Mouse (Mus musculus): ENCODE data around the gene Zdhhc21. TPM values are rescaled to one million over a fixed set of nuclear protein-coding genes. Genes with fewer than 3 reads are reported as not detected.

Gene Zdhhc21
- total and polyA plus RNA-seq, 2 experiments from 2014 or later, result 13.4 to 41.3 TPM

- Histone ChIP-seq H3K9me3 (ENCODE audit: low read length) (no peaks in the 10 kb centered on the region), H3K36me3 (ENCODE audit: insufficient read depth, low read length) (no peaks in the 10 kb centered on the region), H3K4me2 (ENCODE audit: low read depth, low read length) (no peak overlapping the region), H3K27ac (no peak overlapping the region), H3K4me1 (ENCODE audit: insufficient read depth, low read length) (no peaks in the 10 kb centered on the region), H3K27me3 (ENCODE audit: insufficient read depth, low read length) (no peaks in the 10 kb centered on the region), H3K4me3 (ENCODE audit: low read length) (no peak overlapping the region), H3K9ac (replicated peaks; ENCODE audit: low read length) (no peak overlapping the region)
- DNase-seq (ENCODE audit: low spot score) (no peak), ATAC-seq (no peak)
- no peak for TF ChIP-seq CTCF (IDR thresholded peaks at IDR 0.05; ENCODE audit: low read depth)
- 80% methylated on average over 2 of the region's 2 CpGs for WGBS
These were observed 16.9 kb upstream of the Zdhhc21 start for GRCm38 (mm10) chr4:82876656-82877055.

- H3K27me3 ChIP-seq (ENCODE audit: insufficient read depth, low read length), result no peaks in the 10 kb centered on the region
- ATAC-seq (no peak), DNase-seq (ENCODE audit: low spot score) (no peak)
- no peaks in the 10 kb centered on the region for H3K4me1 ChIP-seq (ENCODE audit: insufficient read depth, low read length)
- no peak overlapping the region for H3K4me2 ChIP-seq (ENCODE audit: low read depth, low read length)
- H3K27ac ChIP-seq, result no peak overlapping the region
- H3K9me3 ChIP-seq (ENCODE audit: low read length), result no peaks in the 10 kb centered on the region
- no peak for TF ChIP-seq CTCF (IDR thresholded peaks at IDR 0.05; ENCODE audit: low read depth)
- 87% methylated on average over 4 of the region's 4 CpGs for WGBS
- H3K4me3 ChIP-seq (ENCODE audit: low read length), result no peak overlapping the region
- no peaks in the 10 kb centered on the region for H3K36me3 ChIP-seq (ENCODE audit: insufficient read depth, low read length)
- H3K9ac ChIP-seq (replicated peaks; ENCODE audit: low read length), result no peak overlapping the region
These were observed 15.8 kb upstream of the Zdhhc21 start for GRCm38 (mm10) chr4:82875532-82875931.

- H3K27ac ChIP-seq, result no peak overlapping the region
These were observed 15.0 kb upstream of the Zdhhc21 start for GRCm38 (mm10) chr4:82874791-82875190.

GRCm38 (mm10) chr4:82872548-82872947, 12.8 kb upstream of the Zdhhc21 start:
- WGBS, result 74% methylated on average over 4 of the region's 4 CpGs
- ATAC-seq (no peak), DNase-seq (ENCODE audit: low spot score) (no peak)
- Histone ChIP-seq H3K36me3 (ENCODE audit: insufficient read depth, low read length) (no peaks in the 10 kb centered on the region), H3K9me3 (ENCODE audit: low read length) (no peaks in the 10 kb centered on the region), H3K27me3 (ENCODE audit: insufficient read depth, low read length) (no peaks in the 10 kb centered on the region), H3K4me3 (ENCODE audit: low read length) (no peak overlapping the region), H3K4me1 (ENCODE audit: insufficient read depth, low read length) (no peaks in the 10 kb centered on the region), H3K4me2 (ENCODE audit: low read depth, low read length) (no peak overlapping the region), H3K27ac (no peak overlapping the region), H3K9ac (replicated peaks; ENCODE audit: low read length) (no peak overlapping the region)
- no peak for TF ChIP-seq CTCF (IDR thresholded peaks at IDR 0.05; ENCODE audit: low read depth)

More at GRCm38 (mm10) chr4:82874791-82875190, 15.0 kb upstream of the Zdhhc21 start:
- no peak overlapping the region for H3K4me2 ChIP-seq (ENCODE audit: low read depth, low read length)
- H3K36me3 ChIP-seq (ENCODE audit: insufficient read depth, low read length), result no peaks in the 10 kb centered on the region
- H3K27me3 ChIP-seq (ENCODE audit: insufficient read depth, low read length), result no peaks in the 10 kb centered on the region
- no peaks in the 10 kb centered on the region for H3K9me3 ChIP-seq (ENCODE audit: low read length)
- no peaks in the 10 kb centered on the region for H3K4me1 ChIP-seq (ENCODE audit: insufficient read depth, low read length)
- ATAC-seq (no peak), DNase-seq (ENCODE audit: low spot score) (no peak)
- 77% methylated on average over 4 of the region's 4 CpGs for whole genome bisulfite sequencing
- TF ChIP-seq CTCF (IDR thresholded peaks at IDR 0.05; ENCODE audit: low read depth), result no peak
- no peak overlapping the region for H3K9ac ChIP-seq (replicated peaks; ENCODE audit: low read length)
- no peak overlapping the region for H3K4me3 ChIP-seq (ENCODE audit: low read length)

- no peak for TF ChIP-seq CTCF (IDR thresholded peaks at IDR 0.05; ENCODE audit: low read depth)
- no peak overlapping the region for H3K27ac ChIP-seq
- no peak overlapping the region for H3K4me2 ChIP-seq (ENCODE audit: low read depth, low read length)
- no peaks in the 10 kb centered on the region for H3K27me3 ChIP-seq (ENCODE audit: insufficient read depth, low read length)
- ATAC-seq (no peak), DNase-seq (ENCODE audit: low spot score) (no peak)
- no peak overlapping the region for H3K9ac ChIP-seq (replicated peaks; ENCODE audit: low read length)
- H3K4me1 ChIP-seq (ENCODE audit: insufficient read depth, low read length), result no peaks in the 10 kb centered on the region
- H3K9me3 ChIP-seq (ENCODE audit: low read length), result no peaks in the 10 kb centered on the region
- no peaks in the 10 kb centered on the region for H3K36me3 ChIP-seq (ENCODE audit: insufficient read depth, low read length)
- 23% methylated on average over 6 of the region's 6 CpGs for WGBS
- H3K4me3 ChIP-seq (ENCODE audit: low read length), result no peak overlapping the region
These were observed 12.4 kb upstream of the Zdhhc21 start for GRCm38 (mm10) chr4:82872121-82872520.

- H3K4me1 ChIP-seq (ENCODE audit: insufficient read depth, low read length), result no peaks in the 10 kb centered on the region
- no peak for DNase-seq (ENCODE audit: low spot score)
- H3K9me3 ChIP-seq (ENCODE audit: low read length), result no peaks in the 10 kb centered on the region
- ATAC-seq, result no peak
- no peak for TF ChIP-seq CTCF (IDR thresholded peaks at IDR 0.05; ENCODE audit: low read depth)
- H3K4me2 ChIP-seq (ENCODE audit: low read depth, low read length), result no peak overlapping the region
- H3K9ac ChIP-seq (replicated peaks; ENCODE audit: low read length), result no peak overlapping the region
- no peaks in the 10 kb centered on the region for H3K36me3 ChIP-seq (ENCODE audit: insufficient read depth, low read length)
- H3K27ac ChIP-seq, result no peak overlapping the region
- WGBS, result 81% methylated on average over 6 of the region's 6 CpGs
- no peak overlapping the region for H3K4me3 ChIP-seq (ENCODE audit: low read length)
- H3K27me3 ChIP-seq (ENCODE audit: insufficient read depth, low read length), result no peaks in the 10 kb centered on the region
These were observed 11.2 kb upstream of the Zdhhc21 start for GRCm38 (mm10) chr4:82870931-82871330.

- no peak for TF ChIP-seq CTCF (IDR thresholded peaks at IDR 0.05; ENCODE audit: low read depth)
- Histone ChIP-seq H3K27ac (no peak overlapping the region), H3K36me3 (ENCODE audit: insufficient read depth, low read length) (no peaks in the 10 kb centered on the region), H3K4me3 (ENCODE audit: low read length) (no peak overlapping the region), H3K4me2 (ENCODE audit: low read depth, low read length) (no peak overlapping the region), H3K9me3 (ENCODE audit: low read length) (no peaks in the 10 kb centered on the region), H3K9ac (replicated peaks; ENCODE audit: low read length) (no peak overlapping the region), H3K4me1 (ENCODE audit: insufficient read depth, low read length) (peaks cover 3% of the 10 kb centered on the region; the same call in 1 of the 2 replicates), H3K27me3 (ENCODE audit: insufficient read depth, low read length) (no peaks in the 10 kb centered on the region)
- 90% methylated on average over 5 of the region's 5 CpGs for WGBS
- DNase-seq (ENCODE audit: low spot score) (no peak), ATAC-seq (no peak)
These were observed 8.1 kb upstream of the Zdhhc21 start for GRCm38 (mm10) chr4:82867731-82868445.
